Mouse (Mus musculus) adrenal gland, postnatal 14 days (tissue): Measurements from ENCODE around the gene Nat8. TPM values are rescaled to one million over a fixed set of nuclear protein-coding genes. Genes with fewer than 3 reads are reported as not detected.
"Not testable (repeated sequence)": the region's sequence is repeated elsewhere in the genome, so short reads cannot be mapped to it uniquely, and the experiment has no call there.

Experiments
- DNase-seq: peaks from one replicate; pipeline ENCODE4 v3.0.0; 2021; ENCODE audit warnings: mixed read lengths
- microRNA-seq, 2 experiments: library from miRNA; unstranded; fragments of <30 nt; microRNA quantifications; one replicate each; pipeline ENCODE4 v1.2.0; 2021
- total RNA-seq: library from RNA; stranded (reverse); gene quantifications from 2 replicates; pipeline ENCODE4 v1.2.3, GENCODE M21; 2021

The Nat8 gene
- total RNA-seq, 1 experiment from 2014 or later, result 1.6 TPM

- DNase-seq, result not testable (repeated sequence)
These were observed 4.2 kb upstream of the Nat8 start for GRCm38 (mm10) chr6:85836098-85836497.

GRCm38 (mm10) chr6:85835104-85835503 lies 3.2 kb upstream of the Nat8 start:
- not testable (repeated sequence) for DNase-seq

- not testable (repeated sequence) for DNase-seq
These were observed 2.7 kb upstream of the Nat8 start for GRCm38 (mm10) chr6:85834504-85835100.

- DNase-seq, result no peak
These were observed 2.4 kb downstream of the Nat8 start for GRCm38 (mm10) chr6:85829462-85829861.

GRCm38 (mm10) chr6:85825886-85826285 lies 6.0 kb downstream of the Nat8 start:
- no peak for DNase-seq

- no peak for DNase-seq
These were observed 8.3 kb downstream of the Nat8 start for GRCm38 (mm10) chr6:85823382-85824090.

GRCm38 (mm10) chr6:85822286-85822685 lies 9.6 kb downstream of the Nat8 start:
- no peak for DNase-seq

- no peak for DNase-seq
These were observed 11.0 kb downstream of the Nat8 start, which contains the start of the genes Nat8f6 and Nat8f5 for GRCm38 (mm10) chr6:85820837-85821236. Gene Nat8f6, minus strand, starts transcription at chr6:85820954. Gene Nat8f5, minus strand, starts transcription at chr6:85820972.

GRCm38 (mm10) chr6:85818338-85818737 lies 13.5 kb downstream of the Nat8 start:
- no peak for DNase-seq

GRCm38 (mm10) chr6:85813339-85813738 lies 18.5 kb downstream of the Nat8 start:
- no peak for DNase-seq

- not testable (repeated sequence) for DNase-seq
These were observed 20.8 kb downstream of the Nat8 start for GRCm38 (mm10) chr6:85810942-85811537.

- DNase-seq, result not testable (repeated sequence)
These were observed 21.4 kb downstream of the Nat8 start for GRCm38 (mm10) chr6:85810514-85810913.

- DNase-seq, result not testable (repeated sequence)
These were observed 22.1 kb downstream of the Nat8 start for GRCm38 (mm10) chr6:85809784-85810183.

- peak; percentile 9 for DNase-seq
These were observed 28.7 kb downstream of the Nat8 start for GRCm38 (mm10) chr6:85803180-85803579.

Small RNA genes lying within 50 kb of the gene (microRNA-seq; reads per million reads assigned to microRNA genes)
- 0 reads per million in 2 experiments for gene Mir6375

Other genes starting within 250 kb of the Nat8 start
- 7.1 and 8.2 TPM in 2 replicates for gene Alms1, start 244.6 kb downstream of the Nat8 start, total RNA-seq
- 0.53 and 1.1 TPM in 2 replicates for gene Nat8f7, start 118.9 kb downstream of the Nat8 start, total RNA-seq
- gene Nat8f3, start 66.3 kb downstream of the Nat8 start, total RNA-seq, result 0.68 TPM in 1 of 2 replicates, not detected in the other
- 0.41 and 0.45 TPM in 2 replicates for gene Nat8f6, start 11.1 kb downstream of the Nat8 start, total RNA-seq
- gene Nat8f5, start 11.1 kb downstream of the Nat8 start, total RNA-seq, result 1.4 and 1.9 TPM in 2 replicates
- 0.64 and 3.5 TPM in 2 replicates for gene Nat8f2, start 37.1 kb upstream of the Nat8 start, total RNA-seq
- gene Nat8f4, start 72.8 kb upstream of the Nat8 start, total RNA-seq, result 6.1 and 7.9 TPM in 2 replicates
- gene Tprkb, start 79.8 kb upstream of the Nat8 start, total RNA-seq, result 41.9 and 43.1 TPM in 2 replicates
- gene Nat8f1, start 83.6 kb upstream of the Nat8 start, total RNA-seq, result 23.5 and 47.2 TPM in 2 replicates
- gene Dusp11, start 129.6 kb upstream of the Nat8 start, total RNA-seq, result 115 and 124 TPM in 2 replicates
- not detected in 2 replicates for gene Figla, start 184.1 kb upstream of the Nat8 start, total RNA-seq
- 5.2 and 6.1 TPM in 2 replicates for gene Add2, start 196.6 kb upstream of the Nat8 start, total RNA-seq